9 mouse cellular contexts compared by ENCODE assay signal in the genomic region with DNA sequence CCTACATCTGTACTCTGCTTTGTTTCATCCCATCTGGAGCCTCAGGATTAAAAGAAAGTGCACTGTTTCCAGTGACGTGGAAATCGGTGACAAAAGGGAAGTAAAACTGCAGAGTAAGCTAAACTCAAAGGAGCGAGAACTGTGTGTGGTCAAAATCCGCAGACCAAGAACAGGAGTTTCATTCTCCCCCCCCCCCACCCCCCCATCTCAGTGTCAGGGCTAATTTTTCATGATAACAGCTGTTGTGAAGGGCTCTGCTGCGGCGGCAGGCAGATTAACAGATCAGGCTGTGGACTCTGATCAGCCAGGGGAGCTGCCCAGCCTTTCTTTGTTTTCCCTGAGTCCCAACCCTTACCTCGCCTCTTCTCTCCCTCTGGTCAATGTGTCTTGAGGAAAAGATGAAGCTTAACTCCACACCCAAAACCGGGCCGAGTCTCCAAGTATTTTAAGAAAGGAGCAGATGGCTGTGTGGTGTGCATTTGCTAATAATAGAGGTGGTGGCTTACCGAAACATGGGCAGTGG. TPM values are rescaled to one million over a fixed set of nuclear protein-coding genes. Genes with fewer than 3 reads are reported as not detected.
A peak's percentile ranks its signal among the peaks of the same experiment; 100 is the strongest.
DNase-seq lines count a peak whose midpoint lies in the region; ATAC-seq lines count a peak whose summit lies in the region.
"Had no signal": no experiment of that assay in that cellular context is flagged by ENCODE, and none has a peak within 500 bp of the region (broad histone marks: within the 10 kb centered on the region; RNA-seq: fewer than 3 reads in every experiment).

No protein-coding gene starts in this region.

- 31% methylated on average over 10 of the region's 10 CpGs for WGBS in intestine, embryonic 14.5 days

- no peak overlapping the region for H3K9ac ChIP-seq in intestine, embryonic 14.5 days (ENCODE audit: low read length)

- no peaks in the 10 kb centered on the region for H3K9me3 ChIP-seq in intestine, embryonic 14.5 days (ENCODE audit: control insufficient read depth, low read length)

- intact Hi-C loops in left cerebral cortex, postnatal 10 days (cut with DNase I): no loop called here

- peak; percentile 83; the same call in 1 of the 2 replicates for ATAC-seq in intestine, embryonic 14.5 days (replicated peaks; ENCODE audit: low FRiP score, low TSS enrichment, low read depth)
- ATAC-seq in inflammation-experienced regulatory T-cells, adult 6 months: no peak

- no peaks in the 10 kb centered on the region for H3K36me3 ChIP-seq in intestine, embryonic 14.5 days (ENCODE audit: control insufficient read depth, insufficient read depth, low read length)

- no peak overlapping the region for H3K4me3 ChIP-seq in intestine, embryonic 14.5 days (ENCODE audit: low read depth, low read length)

- peak overlapping the region; percentile 33; the same call in 1 of the 2 replicates for H3K27ac ChIP-seq in intestine, embryonic 14.5 days (ENCODE audit: low read depth)

- H3K4me1 ChIP-seq in intestine, embryonic 14.5 days (replicated peaks; ENCODE audit: control insufficient read depth, insufficient read depth, low read length): no peaks in the 10 kb centered on the region

- peak; percentile 35 for DNase-seq in left cerebral cortex, adult 11 months (ENCODE audit: low spot score)
- DNase-seq in left cerebral cortex, postnatal 10 days (ENCODE audit: extremely low spot score in 1 of 2, low spot score in 2 of 2): no peak
- peak; percentile 43 for DNase-seq in MEL-GATA-1-ER (ENCODE audit: extremely low read depth, low read depth)
- DNase-seq in intestine, embryonic 14.5 days (ENCODE audit: low spot score): peak; percentile 68
- DNase-seq in retina, postnatal 1 day: peak; percentile 74
- DNase-seq in thymus, postnatal 14 days: no peak
- DNase-seq in adrenal gland, adult 18-20 months (ENCODE audit: low spot score in 2 of 2): no peak
- DNase-seq: lung, postnatal 14 days had no signal

- no peaks in the 10 kb centered on the region for H3K27me3 ChIP-seq in intestine, embryonic 14.5 days (replicated peaks; ENCODE audit: control insufficient read depth, insufficient read depth, low read length)

- H3K4me2 ChIP-seq in intestine, embryonic 14.5 days (ENCODE audit: low read length): peak overlapping the region; percentile 20

RNA-seq across cellular contexts. Expression of gene Dnajc13, which starts 6.7 kb away (rescaled TPM):
- 10 to 100 TPM; 74.5 to 76.7 TPM for total RNA-seq in left cerebral cortex, postnatal 10 days (2021)
- polyA plus RNA-seq in intestine, embryonic 14.5 days (2014; fragmentation: Nextera tagmentation; extraction: Ambion mirVana): 30.3 and 34.7 TPM in 2 replicates
- 10 to 100 TPM; 22.7 to 30.5 (median 30.3) TPM for polyA plus RNA-seq in inflammation-experienced regulatory T-cells, adult 6 months (2017; shearing (Covaris generic))
- 10 to 100 TPM; 38.3 to 43.2 TPM for total RNA-seq in adrenal gland, adult 18-20 months (2021)

Comparison
In these comparisons a context has a peak if more than half of its experiments do, and no peak if none do; other contexts are left out.
1. DNase-seq: peak in left cerebral cortex, adult 11 months (single experiment), MEL-GATA-1-ER (single experiment), intestine, embryonic 14.5 days (single experiment) and retina, postnatal 1 day (single experiment); none in left cerebral cortex, postnatal 10 days (0 of 2), thymus, postnatal 14 days (single experiment) and adrenal gland, adult 18-20 months (0 of 2).